Mouse (Mus musculus) lung, embryonic 16.5 days (tissue): ENCODE results near the gene Odf3l2. TPM values are rescaled to one million over a fixed set of nuclear protein-coding genes. Genes with fewer than 3 reads are reported as not detected.

Source experiments
- ATAC-seq: fragments of 200-750 bp; cut with Nextera tagmentation; 2 replicates; pipeline ENCODE4 v1.8.0; 2017; ENCODE audit warnings: low read depth, mild to moderate bottlenecking, moderate library complexity
- H3K27ac ChIP-seq: fragments of 300-500 bp; sonication (generic); 2 replicates; pipeline ENCODE4 v1.5.1; 2014; ENCODE audit warnings: mild to moderate bottlenecking, control low read depth, low read length
- H3K27me3 ChIP-seq: fragments of 300-500 bp; sonication (generic); 2 replicates; pipeline ENCODE4 v1.6.1; 2014; ENCODE audit warnings: low read depth, low read length, mixed read lengths; ENCODE audit not compliant: control insufficient read depth, insufficient read depth
- H3K36me3 ChIP-seq: fragments of 300-500 bp; sonication (generic); 2 replicates; pipeline ENCODE4 v1.6.1; 2014; ENCODE audit warnings: low read length; ENCODE audit not compliant: control insufficient read depth, insufficient read depth
- H3K4me1 ChIP-seq: fragments of 300-500 bp; sonication (generic); replicated peaks from 2 replicates; pipeline ENCODE4 v1.6.1; 2014; ENCODE audit warnings: low read length, mixed read lengths; ENCODE audit not compliant: control insufficient read depth, insufficient read depth
- H3K4me2 ChIP-seq: fragments of 300-500 bp; sonication (generic); 2 replicates; pipeline ENCODE4 v1.6.1; 2014; ENCODE audit warnings: low read depth, low read length, control low read depth
- H3K4me3 ChIP-seq: fragments of 300-500 bp; sonication (generic); 2 replicates; pipeline ENCODE4 v1.5.1; 2014; ENCODE audit warnings: mild to moderate bottlenecking, low read length, control low read depth
- H3K9ac ChIP-seq: fragments of 300-500 bp; sonication (generic); 2 replicates; pipeline ENCODE4 v1.6.1; 2014; ENCODE audit warnings: low read length, control low read depth
- H3K9me3 ChIP-seq: fragments of 300-500 bp; sonication (generic); 2 replicates; pipeline ENCODE4 v1.6.1; 2016; ENCODE audit warnings: low read length; ENCODE audit not compliant: control insufficient read depth
- WGBS: fragments of 180-500 bp; shearing (Covaris S2); extraction: QIAGEN DNeasy Blood & Tissue Kit; methylation state at CpG from one replicate; pipeline ENCODE4 v1.1.7; 2014; 5-methylcytosine and 5-hydroxymethylcytosine counted together
- polyA plus RNA-seq: library from polyadenylated mRNA; unstranded; fragments of >200 nt; fragmentation: Nextera tagmentation; extraction: Ambion mirVana; gene quantifications from 2 replicates; pipeline ENCODE4 v1.2.1, GENCODE M21; 2015

The Odf3l2 gene
- polyA plus RNA-seq: not detected in 2 replicates

DNA sequence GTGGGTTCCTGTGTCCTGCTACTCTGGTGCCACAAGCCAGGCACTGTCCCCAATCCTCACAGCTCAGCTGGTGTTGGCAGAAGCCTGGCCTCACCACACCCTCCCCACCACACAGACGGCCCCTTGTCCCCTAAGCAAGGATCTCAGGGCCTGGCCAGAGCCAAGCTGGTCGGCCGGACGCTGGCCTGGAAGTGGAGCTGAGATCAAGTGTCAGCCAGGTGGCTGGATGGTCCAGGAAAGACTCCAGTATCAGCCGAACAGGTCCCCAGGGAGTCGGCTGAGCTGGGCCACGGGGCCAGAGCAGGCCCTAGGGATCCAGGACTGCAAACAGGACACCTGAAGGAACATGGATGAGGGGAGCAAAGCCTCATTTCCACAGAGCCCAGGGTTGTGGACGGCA lies at the start of gene Odf3l2:
TSS of gene Odf3l2 (minus strand) at position 28 of the 400 bp plus-strand sequence.
- Histone ChIP-seq H3K4me3 (no peak within 1 kb of the TSS), H3K4me2 (no peak within 1 kb of the TSS), H3K4me1 (no peaks in the 10 kb centered on the region), H3K27ac (no peak within 1 kb of the TSS), H3K9ac (no peak within 1 kb of the TSS), H3K36me3 (no peaks in the 10 kb centered on the region), H3K27me3 (no peaks in the 10 kb centered on the region), H3K9me3 (no peaks in the 10 kb centered on the region)
- 64% methylated on average over 8 of the region's 8 CpGs for WGBS
- no peak for ATAC-seq

DNA sequence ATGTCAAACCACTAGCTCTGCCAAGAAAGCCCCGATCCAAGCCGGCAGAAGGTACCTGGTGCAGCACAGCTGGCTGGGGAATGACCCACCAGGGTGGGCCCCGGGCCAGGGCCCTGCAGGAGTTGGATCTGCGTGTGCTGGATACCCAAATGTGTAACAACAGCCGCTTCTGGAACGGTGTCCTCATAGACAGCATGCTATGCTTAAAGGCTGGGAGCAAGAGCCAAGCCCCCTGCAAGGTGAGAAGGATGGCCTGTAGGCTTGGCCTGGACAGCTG lies 48.8 kb upstream of the Odf3l2 start:
- WGBS: 76% methylated on average over 6 of the region's 6 CpGs
- H3K27ac ChIP-seq: no peak overlapping the region

DNA sequence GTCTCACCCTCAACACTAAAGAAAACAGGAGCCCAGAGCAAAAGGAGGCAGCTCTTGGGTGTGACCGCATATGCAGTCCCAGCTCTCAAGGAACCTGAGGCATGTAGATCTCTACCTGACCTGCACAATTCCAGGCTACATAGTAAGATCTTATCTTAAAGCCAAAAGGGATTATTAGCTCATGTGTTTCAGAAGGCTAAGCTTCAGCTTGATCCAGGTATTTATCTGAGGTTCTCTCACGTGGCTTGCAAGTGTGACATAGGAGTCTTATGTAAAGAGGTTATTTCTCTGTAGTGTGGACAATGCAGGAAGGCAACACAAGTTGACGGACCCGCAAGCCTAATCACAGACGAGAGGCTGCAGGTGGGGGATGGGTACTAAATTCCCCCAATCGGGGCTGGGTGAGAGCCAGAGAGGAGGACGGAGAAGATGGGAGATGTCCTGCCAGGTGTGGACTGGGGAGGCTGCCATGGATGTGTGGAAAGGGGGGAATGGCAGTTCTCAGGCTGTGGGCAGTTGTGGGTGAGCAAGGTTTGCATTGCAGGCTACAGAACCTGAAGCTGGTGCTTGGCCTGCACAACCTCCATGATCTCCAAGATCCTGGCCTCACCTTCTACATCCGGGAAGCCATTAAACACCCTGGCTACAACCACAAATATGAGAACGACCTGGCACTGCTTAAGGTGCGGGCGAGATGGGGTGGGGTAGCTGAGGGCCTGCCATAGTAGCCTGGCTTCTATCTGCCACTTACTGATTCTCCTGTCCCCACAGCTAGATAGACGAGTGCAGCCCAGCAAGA lies 48.2 kb upstream of the Odf3l2 start:
- H3K27ac ChIP-seq: no peak overlapping the region
- H3K27me3 ChIP-seq: no peaks in the 10 kb centered on the region
- peaks cover 23% of the 10 kb centered on the region for H3K4me1 ChIP-seq
- H3K36me3 ChIP-seq: peaks cover 4% of the 10 kb centered on the region
- no peak for ATAC-seq
- no peak overlapping the region for H3K9ac ChIP-seq
- no peak overlapping the region for H3K4me2 ChIP-seq
- 68% methylated on average over 12 of the region's 12 CpGs for WGBS
- H3K9me3 ChIP-seq: 0 out of 2 replicates have a peak, but pooled peaks cover 4% of the 10 kb centered on the region
- H3K4me3 ChIP-seq: no peak overlapping the region

More for the DNA sequence above, 48.8 kb upstream of the Odf3l2 start:
- ATAC-seq: no peak
- no peak overlapping the region for H3K4me3 ChIP-seq
- H3K4me2 ChIP-seq: no peak overlapping the region
- H3K4me1 ChIP-seq: peaks cover 25% of the 10 kb centered on the region
- no peaks in the 10 kb centered on the region; the same call in 1 of the 2 replicates for H3K36me3 ChIP-seq
- H3K27me3 ChIP-seq: no peaks in the 10 kb centered on the region
- H3K9me3 ChIP-seq: 0 out of 2 replicates have a peak, but pooled peaks cover 4% of the 10 kb centered on the region
- no peak overlapping the region for H3K9ac ChIP-seq

DNA sequence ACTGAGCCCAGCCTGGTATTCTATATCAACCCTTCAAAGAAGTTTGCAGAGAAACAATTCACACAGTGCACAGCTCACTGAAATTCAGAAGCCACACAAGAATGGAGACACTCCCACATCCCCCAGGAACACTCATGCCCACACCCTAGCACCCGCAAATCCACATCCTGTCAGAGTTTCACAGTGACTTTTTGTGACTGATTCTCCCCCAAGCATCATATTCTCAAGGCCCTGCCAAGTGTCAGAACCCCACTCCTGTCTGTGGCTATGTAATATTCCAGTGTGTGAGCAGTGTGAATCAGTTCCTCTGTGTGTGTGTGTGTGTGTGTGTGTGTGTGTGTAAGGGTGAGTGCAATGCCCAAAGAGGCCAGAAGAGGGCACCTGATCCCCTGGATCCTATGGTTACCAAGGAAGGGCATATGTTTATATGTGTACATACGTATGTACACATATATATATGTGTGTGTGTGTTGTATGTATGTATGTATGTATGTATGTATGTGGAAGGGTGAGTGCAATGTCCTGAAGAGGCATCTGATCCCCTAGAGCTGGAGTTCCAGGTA lies 46.5 kb upstream of the Odf3l2 start:
- WGBS: 95% methylated on average over 2 of the region's 2 CpGs
- H3K9ac ChIP-seq: no peak overlapping the region
- no peak for ATAC-seq
- H3K9me3 ChIP-seq: 0 out of 2 replicates have a peak, but pooled peaks cover 4% of the 10 kb centered on the region
- peaks cover 10% of the 10 kb centered on the region for H3K4me1 ChIP-seq
- no peaks in the 10 kb centered on the region for H3K27me3 ChIP-seq
- H3K4me2 ChIP-seq: no peak overlapping the region
- H3K36me3 ChIP-seq: peaks cover 19% of the 10 kb centered on the region
- no peak overlapping the region for H3K27ac ChIP-seq
- H3K4me3 ChIP-seq: no peak overlapping the region

DNA sequence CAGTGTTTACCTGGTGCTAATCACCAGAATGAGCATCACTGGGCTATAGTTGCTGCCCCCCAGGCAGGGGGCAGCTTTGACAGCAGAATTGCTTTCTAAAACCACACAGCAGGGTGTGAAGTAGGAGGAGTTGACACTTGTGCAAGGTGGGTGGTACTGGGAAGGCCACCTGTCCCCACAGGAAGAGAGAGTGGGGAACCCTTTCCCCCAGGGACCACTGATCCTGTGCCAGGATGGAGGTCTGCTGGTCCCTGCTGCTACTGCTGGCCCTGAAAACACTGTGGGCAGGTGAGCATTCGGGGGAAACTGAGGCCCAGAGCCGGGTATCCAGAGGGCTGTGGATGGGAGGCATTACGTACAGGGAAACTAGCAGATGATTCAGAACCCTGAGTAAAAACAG lies 43.6 kb upstream of the Odf3l2 start:
- H3K36me3 ChIP-seq: peaks cover 37% of the 10 kb centered on the region
- H3K4me1 ChIP-seq: peaks cover under 1% of the 10 kb centered on the region
- 0 out of 2 replicates have a peak, but pooled peaks cover 4% of the 10 kb centered on the region for H3K9me3 ChIP-seq
- no peaks in the 10 kb centered on the region for H3K27me3 ChIP-seq
- H3K4me2 ChIP-seq: no peak overlapping the region
- H3K9ac ChIP-seq: no peak overlapping the region
- H3K4me3 ChIP-seq: no peak overlapping the region
- ATAC-seq: no peak
- no peak overlapping the region for H3K27ac ChIP-seq
- WGBS: 84% methylated on average over 3 of the region's 3 CpGs

DNA sequence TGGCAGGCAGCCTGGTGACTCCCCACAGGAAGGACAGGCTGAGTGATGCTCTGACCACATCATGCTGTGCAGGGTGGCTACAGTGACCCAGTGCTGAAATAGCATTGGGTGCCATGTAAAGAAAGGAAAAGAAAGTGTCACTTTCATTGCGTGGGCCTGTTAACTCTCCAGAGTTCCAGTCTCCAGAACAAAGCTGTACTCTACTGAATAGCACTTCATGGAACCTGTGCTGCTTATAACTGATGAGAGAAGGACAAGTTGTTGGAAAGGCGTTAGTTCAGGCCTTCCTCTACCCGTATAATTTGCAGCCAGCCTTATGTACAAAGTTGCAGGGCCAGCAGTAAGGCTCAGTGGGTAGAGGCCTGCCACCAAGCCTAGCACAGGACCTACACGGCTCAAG lies 43.2 kb upstream of the Odf3l2 start, which contains the start of gene Gzmm:
TSS of gene Gzmm (plus strand) at position 301 of the 400 bp plus-strand sequence.
- no peak within 1 kb of the TSS for H3K9ac ChIP-seq
- no peak for ATAC-seq
- no peak within 1 kb of the TSS for H3K4me3 ChIP-seq
- WGBS: 71% methylated on average over 4 of the region's 4 CpGs
- no peaks in the 10 kb centered on the region for H3K27me3 ChIP-seq
- H3K4me1 ChIP-seq: peaks cover 5% of the 10 kb centered on the region
- H3K9me3 ChIP-seq: 0 out of 2 replicates have a peak, but pooled peaks cover 4% of the 10 kb centered on the region
- no peak within 1 kb of the TSS for H3K27ac ChIP-seq
- peaks cover 37% of the 10 kb centered on the region for H3K36me3 ChIP-seq
- H3K4me2 ChIP-seq: no peak within 1 kb of the TSS

DNA sequence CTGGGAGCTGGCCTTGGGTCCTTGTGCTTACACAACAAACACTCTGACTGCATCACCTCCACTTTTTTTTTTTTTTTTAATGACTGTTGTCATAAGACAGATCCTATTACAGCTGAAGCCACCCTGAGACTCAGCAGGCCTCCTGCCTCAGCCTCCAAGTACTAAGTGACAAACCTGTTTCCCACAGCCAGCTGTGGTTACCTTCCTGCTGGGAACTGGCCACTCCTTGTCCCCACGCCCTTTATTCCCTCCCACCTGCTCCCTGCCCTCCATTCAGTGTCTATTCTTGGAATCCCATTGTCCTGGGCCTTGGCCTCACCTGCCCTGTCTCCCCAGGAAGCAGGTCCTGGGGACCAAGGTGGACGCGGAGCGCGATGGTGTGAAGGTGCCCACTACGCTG lies 42.0 kb upstream of the Odf3l2 start:
- H3K27me3 ChIP-seq: no peaks in the 10 kb centered on the region
- ATAC-seq: no peak
- 0 out of 2 replicates have a peak, but pooled peaks cover 4% of the 10 kb centered on the region for H3K9me3 ChIP-seq
- H3K36me3 ChIP-seq: peaks cover 37% of the 10 kb centered on the region
- H3K9ac ChIP-seq: no peak overlapping the region
- no peak overlapping the region for H3K27ac ChIP-seq
- H3K4me1 ChIP-seq: peaks cover 14% of the 10 kb centered on the region
- H3K4me2 ChIP-seq: no peak overlapping the region
- no peak overlapping the region for H3K4me3 ChIP-seq
- 96% methylated on average over 6 of the region's 6 CpGs for WGBS

DNA sequence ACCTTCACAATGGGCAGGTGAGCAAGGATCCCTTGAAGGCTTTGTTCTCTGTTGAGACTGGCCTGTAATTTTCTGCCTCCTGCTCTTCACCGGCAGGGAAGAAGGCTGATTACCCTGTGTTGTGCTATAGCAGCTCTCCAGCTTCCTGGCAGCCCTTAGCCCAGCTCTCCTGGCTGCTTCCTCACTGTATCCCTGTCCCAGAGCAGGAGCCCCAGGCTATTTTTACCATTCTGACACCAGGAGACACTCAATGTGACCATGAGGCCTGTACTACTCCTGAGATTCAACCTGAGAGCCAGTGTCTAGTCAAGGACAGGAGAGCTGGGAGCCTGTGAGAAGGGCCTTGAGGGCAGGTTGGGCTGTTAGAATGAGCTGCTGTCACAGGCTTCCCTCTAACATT lies 41.2 kb upstream of the Odf3l2 start:
- Histone ChIP-seq H3K9ac (no peak overlapping the region), H3K4me3 (no peak overlapping the region), H3K36me3 (peaks cover 37% of the 10 kb centered on the region), H3K9me3 (no peaks in the 10 kb centered on the region), H3K4me2 (no peak overlapping the region), H3K27ac (no peak overlapping the region), H3K4me1 (peaks cover 14% of the 10 kb centered on the region), H3K27me3 (no peaks in the 10 kb centered on the region)
- 91% methylated on average over 1 of the region's 1 CpGs for WGBS
- ATAC-seq: no peak

DNA sequence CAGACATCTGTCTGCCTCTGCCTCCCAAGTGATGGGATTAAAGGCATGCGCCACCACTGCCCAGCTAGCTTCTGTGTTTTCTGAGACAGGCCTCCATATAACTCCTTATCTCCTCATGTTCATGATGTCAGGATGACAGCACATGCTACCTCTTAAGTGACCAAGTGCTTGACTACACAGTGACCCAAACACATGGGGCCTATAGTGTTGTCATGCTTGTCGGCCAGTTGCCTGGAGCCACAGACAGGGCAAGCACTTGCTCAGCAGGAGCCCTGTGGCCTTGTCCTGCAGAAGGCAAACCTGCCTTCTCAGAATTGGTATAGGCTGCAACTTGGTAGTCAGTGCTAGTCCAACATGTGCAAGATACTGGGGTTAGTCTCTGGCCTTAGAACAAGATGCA lies 40.7 kb upstream of the Odf3l2 start:
- Histone ChIP-seq H3K36me3 (peaks cover 37% of the 10 kb centered on the region), H3K4me1 (peaks cover 14% of the 10 kb centered on the region), H3K4me2 (no peak overlapping the region), H3K9ac (no peak overlapping the region), H3K27ac (no peak overlapping the region), H3K4me3 (no peak overlapping the region), H3K9me3 (no peaks in the 10 kb centered on the region), H3K27me3 (no peaks in the 10 kb centered on the region)
- ATAC-seq: no peak
- 83% methylated on average over 2 of the region's 2 CpGs for whole genome bisulfite sequencing
